In genomic region chr14:73106234-73106711, GRCm38 (mm10) we compare ENCODE assay signal across 8 mouse cellular contexts. TPM values are rescaled to one million over a fixed set of nuclear protein-coding genes. Genes with fewer than 3 reads are reported as not detected.
DNase-seq lines count a peak whose midpoint lies in the region.

No protein-coding gene starts in this region.

- H3K27me3 ChIP-seq in splenic B cell, adult 2 months (ENCODE audit: control insufficient read depth, insufficient read depth, low read length, poor library complexity, severe bottlenecking), result no peaks in the 10 kb centered on the region

- peak; percentile 46 to 48 for DNase-seq in adrenal gland, adult 18-20 months (ENCODE audit: low spot score in 2 of 2)
- no peak for DNase-seq in adrenal gland, adult 8-10 months
- DNase-seq in 3T3-L1 (ENCODE audit: low read depth, low spot score), result peak; percentile 65
- peak; percentile 35 for DNase-seq in cerebellum, adult 11 months
- peak; percentile 40 for DNase-seq in heart, adult 8-10 months (ENCODE audit: low spot score)
- DNase-seq in kidney, postnatal 14 days, result peak; percentile 73
- DNase-seq in lung, postnatal 25 days (ENCODE audit: low spot score), result peak; percentile 42
- DNase-seq in splenic B cell, adult 2 months (ENCODE audit: low read depth, low spot score), result peak; percentile 76

- H3K36me3 ChIP-seq in splenic B cell, adult 2 months (ENCODE audit: control insufficient read depth, insufficient read depth, low read length, poor library complexity, severe bottlenecking), result no peaks in the 10 kb centered on the region

RNA-seq across cellular contexts. Expression of gene Rcbtb2, which starts 16.6 kb away (rescaled TPM):
- 10 to 100 TPM; 29.5 to 51.1 TPM for total RNA-seq in adrenal gland, adult 18-20 months (2021)
- 10 to 100 TPM; 30.0 to 45.1 (median 35.5) TPM for total RNA-seq in adrenal gland, adult 8-10 months (2022)
- total RNA-seq in heart, adult 8-10 months (2022), result 10 to 100 TPM; 18.2 to 30.9 (median 21.1) TPM

RNA-seq across cellular contexts. Expression of gene Cysltr2, which starts 57.4 kb away (rescaled TPM):
- 1 to 10 TPM; 1.7 to 1.8 TPM for total RNA-seq in adrenal gland, adult 18-20 months (2021)
- total RNA-seq in adrenal gland, adult 8-10 months (2022), result 1 to 10 TPM; 2.0 to 5.5 (median 3.9) TPM
- under 1 TPM; 0.14 to 0.41 (median 0.30) TPM for total RNA-seq in heart, adult 8-10 months (2022)
